ENCODE assay signal across 8 mouse cellular contexts in genomic region chr11:88069246-88069570, GRCm38 (mm10). TPM values are rescaled to one million over a fixed set of nuclear protein-coding genes. Genes with fewer than 3 reads are reported as not detected.
A peak's percentile ranks its signal among the peaks of the same experiment; 100 is the strongest.
DNase-seq lines count a peak whose midpoint lies in the region; ATAC-seq and TF ChIP-seq lines count a peak whose summit lies in the region.

No protein-coding gene starts in this region.

- H3K4me3 ChIP-seq in heart, embryonic 14.5 days (ENCODE audit: control insufficient read depth in 1 of 2, insufficient read depth in 1 of 2, low read depth in 1 of 2, low read length in 2 of 2) = peak overlapping the region; percentile 78 to 97
- H3K4me3 ChIP-seq in ES-E14 (ENCODE audit: insufficient read depth in 1 of 2, low read depth in 1 of 2, low read length in 2 of 2, poor library complexity in 1 of 2, severe bottlenecking in 1 of 2) = peak overlapping the region; percentile 75 to 91
- H3K4me3 ChIP-seq in forebrain, postnatal 0 days (ENCODE audit: low read depth, low read length) = peak overlapping the region; percentile 97
- peak overlapping the region; percentile 76 for H3K4me3 ChIP-seq in midbrain, embryonic 10.5 days

- no peaks in the 10 kb centered on the region for H3K9me3 ChIP-seq in heart, embryonic 14.5 days (ENCODE audit: control insufficient read depth, low read length)
- H3K9me3 ChIP-seq in ES-E14 (ENCODE audit: control insufficient read depth, insufficient read depth, low read depth, low read length) = no peaks in the 10 kb centered on the region
- no peaks in the 10 kb centered on the region for H3K9me3 ChIP-seq in forebrain, postnatal 0 days (ENCODE audit: low read length)
- no peaks in the 10 kb centered on the region for H3K9me3 ChIP-seq in midbrain, embryonic 10.5 days (replicated peaks)

- no peak for DNase-seq in heart, postnatal 4 days
- no peak for DNase-seq in ES-E14 (ENCODE audit: low read depth, low spot score)
- no peak for DNase-seq in forebrain, postnatal 0 days
- DNase-seq in midbrain, embryonic 10.5 days (ENCODE audit: low spot score) = no peak
- DNase-seq in right cerebral cortex, postnatal 14 days = no peak
- DNase-seq in ovary, postnatal 10 days (ENCODE audit: low spot score) = no peak
- no peak for DNase-seq in MN1 (ENCODE audit: low spot score)

- peaks cover 13% of the 10 kb centered on the region for H3K36me3 ChIP-seq in heart, embryonic 14.5 days (ENCODE audit: control insufficient read depth, insufficient read depth, low read length)
- H3K36me3 ChIP-seq in ES-E14 (ENCODE audit: control insufficient read depth, insufficient read depth, low read length, poor library complexity, severe bottlenecking) = peaks cover 6% of the 10 kb centered on the region; the same call in 1 of the 2 replicates
- no peaks in the 10 kb centered on the region for H3K36me3 ChIP-seq in forebrain, postnatal 0 days (ENCODE audit: insufficient read depth)
- peaks cover 16% of the 10 kb centered on the region for H3K36me3 ChIP-seq in midbrain, embryonic 10.5 days

- in situ Hi-C loops in ES-E14 (cut with MboI; ENCODE audit: low sequenced_read_pairs in 2 of 2, unreplicated experiment in 2 of 2) = no loop called here

- peaks cover 4 to 32% of the 10 kb centered on the region in 2 experiments; a peak in 3 of 4 replicates for H3K4me1 ChIP-seq in heart, embryonic 14.5 days (ENCODE audit: control insufficient read depth in 2 of 2, insufficient read depth in 2 of 2, low read length in 2 of 2)
- H3K4me1 ChIP-seq in ES-E14 (ENCODE audit: control insufficient read depth in 2 of 2, insufficient read depth in 2 of 2, low read length in 2 of 2, poor library complexity in 1 of 2) = peaks cover 4% of the 10 kb centered on the region in 2 experiments; a peak in 2 of 4 replicates
- peaks cover 21% of the 10 kb centered on the region for H3K4me1 ChIP-seq in forebrain, postnatal 0 days (ENCODE audit: insufficient read depth)
- peaks cover 62% of the 10 kb centered on the region for H3K4me1 ChIP-seq in midbrain, embryonic 10.5 days

- ATAC-seq in heart, embryonic 14.5 days (ENCODE audit: insufficient number of reproducible peaks, insufficient read depth, low FRiP score, low read depth) = no peak
- ATAC-seq in forebrain, postnatal 0 days = no peak

- 0% methylated on average over 12 of the region's 12 CpGs for WGBS in heart, embryonic 14.5 days
- 5% methylated on average over 12 of the region's 12 CpGs for WGBS in forebrain, postnatal 0 days
- under 1% methylated on average over 12 of the region's 12 CpGs for WGBS in midbrain, embryonic 10.5 days

- peak overlapping the region; percentile 98 for H3K9ac ChIP-seq in heart, embryonic 14.5 days (ENCODE audit: low read length)
- H3K9ac ChIP-seq in ES-E14 (ENCODE audit: insufficient read depth, low read depth, low read length, poor library complexity, severe bottlenecking) = peak overlapping the region; percentile 43; the same call in 1 of the 2 replicates
- peak overlapping the region; percentile 96 for H3K9ac ChIP-seq in forebrain, postnatal 0 days

- peak overlapping the region; percentile 94 for H3K4me2 ChIP-seq in heart, embryonic 14.5 days (ENCODE audit: low read length)
- peak overlapping the region; percentile 90 for H3K4me2 ChIP-seq in forebrain, postnatal 0 days (ENCODE audit: low read depth)

- no peak for TF ChIP-seq CTCF in forebrain, postnatal 0 days (IDR thresholded peaks at IDR 0.05; ENCODE audit: low read depth)

- H3K27ac ChIP-seq in heart, embryonic 14.5 days (replicated peaks in 1 of 2; ENCODE audit: control insufficient read depth in 1 of 2, insufficient read depth in 1 of 2, low read depth in 2 of 2, low read length in 2 of 2) = peak overlapping the region; percentile 15 to 98; a peak in 3 of 4 replicates
- no peak overlapping the region for H3K27ac ChIP-seq in ES-E14 (ENCODE audit: insufficient read depth, low read depth, low read length, poor library complexity, severe bottlenecking)
- peak overlapping the region; percentile 95; the same call in 1 of the 2 replicates for H3K27ac ChIP-seq in forebrain, postnatal 0 days (ENCODE audit: low read depth, low read length)
- peak overlapping the region; percentile 100 for H3K27ac ChIP-seq in midbrain, embryonic 10.5 days (replicated peaks)

- no peaks in the 10 kb centered on the region for H3K27me3 ChIP-seq in heart, embryonic 14.5 days (ENCODE audit: control insufficient read depth, insufficient read depth, low read length)
- H3K27me3 ChIP-seq in forebrain, postnatal 0 days (ENCODE audit: insufficient read depth, low read length) = no peaks in the 10 kb centered on the region
- no peaks in the 10 kb centered on the region for H3K27me3 ChIP-seq in midbrain, embryonic 10.5 days (ENCODE audit: low read depth, poor library complexity, severe bottlenecking)

TF ChIP-seq in ES-E14, 5 proteins besides CTCF, POLR2A, EP300 and RAD21:
- TF ChIP-seq MAFK (IDR thresholded peaks at IDR 0.05; ENCODE audit: insufficient read depth, low read depth, low read length) (no peak), ZC3H11A (IDR thresholded peaks at IDR 0.05; ENCODE audit: borderline replicate concordance, low read depth, low read length) (no peak), ZNF384 (IDR thresholded peaks at IDR 0.05; ENCODE audit: low read depth, low read length) (no peak), HCFC1 (IDR thresholded peaks at IDR 0.05; ENCODE audit: borderline replicate concordance, insufficient read depth, low read length) (no peak)

RNA-seq across cellular contexts. Expression of gene Vezf1, which starts 1.1 kb away (rescaled TPM):
- polyA plus RNA-seq in heart, embryonic 14.5 days (2014; fragmentation: Nextera tagmentation; extraction: Ambion mirVana) = 23.9 and 26.2 TPM in 2 replicates
- total RNA-seq in heart, postnatal 4 days (2021) = 10 to 100 TPM; 36.7 to 41.3 TPM
- 12.6 and 13.2 TPM in 2 replicates for total RNA-seq in ES-E14 (2012; rRNA removed)
- total RNA-seq in forebrain, postnatal 0 days (2014; rRNA removed) = 33.0 and 43.7 TPM in 2 replicates
- polyA plus RNA-seq in forebrain, postnatal 0 days (2015; fragmentation: Nextera tagmentation; extraction: Ambion mirVana) = 28.0 and 34.6 TPM in 2 replicates
- 70.5 and 73.9 TPM in 2 replicates for polyA plus RNA-seq in midbrain, embryonic 10.5 days (2016; fragmentation: Nextera tagmentation; extraction: Ambion mirVana)

RNA-seq across cellular contexts. Expression of gene Srsf1, which starts 22.0 kb away (rescaled TPM):
- polyA plus RNA-seq in heart, embryonic 14.5 days (2014; fragmentation: Nextera tagmentation; extraction: Ambion mirVana) = 192 and 199 TPM in 2 replicates
- 100 to 1,000 TPM; 207 to 224 TPM for total RNA-seq in heart, postnatal 4 days (2021)
- total RNA-seq in ES-E14 (2012; rRNA removed) = 369 and 432 TPM in 2 replicates
- total RNA-seq in forebrain, postnatal 0 days (2014; rRNA removed) = 282 and 390 TPM in 2 replicates
- 103 and 121 TPM in 2 replicates for polyA plus RNA-seq in forebrain, postnatal 0 days (2015; fragmentation: Nextera tagmentation; extraction: Ambion mirVana)
- 413 and 417 TPM in 2 replicates for polyA plus RNA-seq in midbrain, embryonic 10.5 days (2016; fragmentation: Nextera tagmentation; extraction: Ambion mirVana)

RNA-seq across cellular contexts. Expression of gene Cuedc1, which starts 28.6 kb away (rescaled TPM):
- 14.3 and 17.0 TPM in 2 replicates for polyA plus RNA-seq in heart, embryonic 14.5 days (2014; fragmentation: Nextera tagmentation; extraction: Ambion mirVana)
- 10 to 100 TPM; 39.5 to 40.0 TPM for total RNA-seq in heart, postnatal 4 days (2021)
- 8.0 and 8.7 TPM in 2 replicates for total RNA-seq in ES-E14 (2012; rRNA removed)
- 28.9 and 34.7 TPM in 2 replicates for total RNA-seq in forebrain, postnatal 0 days (2014; rRNA removed)
- polyA plus RNA-seq in forebrain, postnatal 0 days (2015; fragmentation: Nextera tagmentation; extraction: Ambion mirVana) = 22.0 and 34.6 TPM in 2 replicates
- 26.4 and 27.2 TPM in 2 replicates for polyA plus RNA-seq in midbrain, embryonic 10.5 days (2016; fragmentation: Nextera tagmentation; extraction: Ambion mirVana)

Comparison
In these comparisons a context has a peak if more than half of its experiments do, and no peak if none do; other contexts are left out.
1. H3K9ac ChIP-seq: peak in every context shown above with its lines; median percentile 98 in heart, embryonic 14.5 days; 96 in forebrain, postnatal 0 days; 43 in ES-E14.